Mouse (Mus musculus) bone marrow, adult 2 months (tissue): ENCODE results near the gene Spdye4c.

Source experiments
- CTCF ChIP-seq: fragments of 200-500 bp; IDR thresholded peaks from 2 replicates; pipeline ENCODE4 v1.5.1; 2011; ENCODE audit warnings: low read length, control low read depth; ENCODE audit not compliant: control insufficient read depth, insufficient read depth
- POLR2A ChIP-seq: fragments of 200-500 bp; IDR thresholded peaks from 2 replicates; pipeline ENCODE4 v1.6.1; 2011; ENCODE audit warnings: low read depth, mild to moderate bottlenecking, control low read depth, low read length, borderline replicate concordance; ENCODE audit not compliant: control insufficient read depth

DNA sequence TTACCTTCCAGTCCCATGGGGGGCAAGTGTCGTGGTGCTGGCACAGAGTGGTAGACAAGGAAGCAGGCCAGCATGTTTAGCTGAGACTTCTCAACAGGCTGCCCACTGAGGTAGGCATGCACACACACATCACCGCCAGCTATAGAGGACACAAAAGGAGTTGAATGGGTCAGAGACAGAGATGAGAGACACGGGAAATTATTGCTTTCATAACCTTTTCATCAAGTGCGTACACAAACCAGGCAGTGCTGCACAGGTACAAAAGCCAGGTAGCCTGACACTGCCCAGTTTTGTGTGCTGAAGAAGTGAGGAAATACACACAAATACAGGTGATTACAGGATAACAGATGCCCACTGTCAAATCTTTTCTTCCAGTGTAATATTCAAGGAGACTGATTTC, 24.4 kb downstream of the Spdye4c start:
- TF ChIP-seq CTCF (no peak), POLR2A (no peak)
